Mouse (Mus musculus) liver, embryonic 12.5 days (tissue): ENCODE results near the gene Egr2. TPM values are rescaled to one million over a fixed set of nuclear protein-coding genes. Genes with fewer than 3 reads are reported as not detected.

ENCODE experiments used
- ATAC-seq: fragments of 200-750 bp; cut with Nextera tagmentation; 2 replicates; pipeline ENCODE4 v1.8.0; 2017; ENCODE audit warnings: moderate number of reproducible peaks, mild to moderate bottlenecking, moderate library complexity
- H3K27ac ChIP-seq: fragments of 300-500 bp; sonication (generic); 2 replicates; pipeline ENCODE4 v1.5.1; 2016; ENCODE audit warnings: mild to moderate bottlenecking
- H3K27me3 ChIP-seq: fragments of 300-500 bp; sonication (generic); replicated peaks from 2 replicates; pipeline ENCODE4 v1.6.1; 2016; ENCODE audit warnings: mild to moderate bottlenecking, moderate library complexity
- H3K36me3 ChIP-seq: fragments of 300-500 bp; sonication (generic); 2 replicates; pipeline ENCODE4 v1.6.1; 2016; ENCODE audit warnings: mild to moderate bottlenecking, moderate library complexity
- H3K4me1 ChIP-seq: fragments of 300-500 bp; sonication (generic); 2 replicates; pipeline ENCODE4 v1.6.1; 2016
- H3K4me2 ChIP-seq: fragments of 300-500 bp; sonication (generic); 2 replicates; pipeline ENCODE4 v1.6.1; 2016; ENCODE audit warnings: mild to moderate bottlenecking, moderate library complexity
- H3K4me3 ChIP-seq: fragments of 300-500 bp; sonication (generic); 2 replicates; pipeline ENCODE4 v1.5.1; 2016; ENCODE audit warnings: mild to moderate bottlenecking, moderate library complexity
- H3K9ac ChIP-seq: fragments of 300-500 bp; sonication (generic); 2 replicates; pipeline ENCODE4 v1.6.1; 2016; ENCODE audit warnings: mild to moderate bottlenecking, moderate library complexity
- H3K9me3 ChIP-seq: fragments of 300-500 bp; sonication (generic); replicated peaks from 2 replicates; pipeline ENCODE4 v1.6.1; 2016; ENCODE audit warnings: mild to moderate bottlenecking, moderate library complexity
- WGBS: fragments of 180-500 bp; shearing (Covaris S2); methylation state at CpG from one replicate; pipeline ENCODE4 v1.1.7; 2016; ENCODE audit not compliant: insufficient replicate concordance; 5-methylcytosine and 5-hydroxymethylcytosine counted together
- polyA plus RNA-seq: library from polyadenylated mRNA; unstranded; fragments of >200 nt; fragmentation: Nextera tagmentation; extraction: Ambion mirVana; gene quantifications from 2 replicates; pipeline ENCODE4 v1.2.1, GENCODE M21; 2016

Gene Egr2
- polyA plus RNA-seq, 1 experiment from 2014 or later = 0.11 TPM

DNA sequence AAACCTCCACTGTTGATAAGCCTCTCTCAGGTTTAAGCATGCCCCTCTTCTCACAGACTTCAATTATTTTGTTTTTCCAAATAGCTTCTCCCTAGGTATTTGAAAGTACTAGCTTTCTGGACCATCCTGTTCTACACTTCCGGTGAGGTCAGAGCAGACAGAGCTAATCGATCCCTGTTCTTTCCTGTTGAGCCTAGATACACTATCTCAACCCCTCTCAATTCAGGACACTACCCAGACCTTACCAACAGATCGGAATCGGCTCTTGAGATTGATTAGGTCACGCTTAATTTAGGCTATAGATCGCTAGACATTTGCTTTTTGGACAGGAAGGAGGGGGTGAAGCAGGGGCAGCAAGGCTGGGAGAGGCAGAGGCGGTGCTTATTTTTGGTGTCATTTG is 22.4 kb upstream of the Egr2 start:
- Histone ChIP-seq H3K36me3 (no peaks in the 10 kb centered on the region), H3K27me3 (no peaks in the 10 kb centered on the region), H3K4me1 (no peaks in the 10 kb centered on the region), H3K4me2 (no peak overlapping the region), H3K27ac (no peak overlapping the region), H3K9me3 (no peaks in the 10 kb centered on the region), H3K9ac (no peak overlapping the region), H3K4me3 (no peak overlapping the region)
- WGBS = 46% methylated on average over 7 of the region's 7 CpGs
- no peak for ATAC-seq

GRCm38 (mm10) chr10:67518733-67519132 is 16.5 kb upstream of the Egr2 start:
- no peak overlapping the region for H3K4me2 ChIP-seq
- H3K4me3 ChIP-seq = no peak overlapping the region
- no peak for ATAC-seq
- no peaks in the 10 kb centered on the region for H3K4me1 ChIP-seq
- no peaks in the 10 kb centered on the region for H3K27me3 ChIP-seq
- no peak overlapping the region for H3K27ac ChIP-seq
- 57% methylated on average over 3 of the region's 3 CpGs for WGBS
- H3K9me3 ChIP-seq = no peaks in the 10 kb centered on the region
- H3K36me3 ChIP-seq = no peaks in the 10 kb centered on the region
- no peak overlapping the region for H3K9ac ChIP-seq

- Histone ChIP-seq H3K4me2 (no peak overlapping the region), H3K27me3 (no peaks in the 10 kb centered on the region), H3K36me3 (no peaks in the 10 kb centered on the region), H3K9ac (no peak overlapping the region), H3K4me3 (no peak overlapping the region), H3K4me1 (no peaks in the 10 kb centered on the region), H3K27ac (no peak overlapping the region), H3K9me3 (no peaks in the 10 kb centered on the region)
- 66% methylated on average over 3 of the region's 3 CpGs for WGBS
- no peak for ATAC-seq
These were observed 11.1 kb upstream of the Egr2 start for GRCm38 (mm10) chr10:67524130-67524529.

DNA sequence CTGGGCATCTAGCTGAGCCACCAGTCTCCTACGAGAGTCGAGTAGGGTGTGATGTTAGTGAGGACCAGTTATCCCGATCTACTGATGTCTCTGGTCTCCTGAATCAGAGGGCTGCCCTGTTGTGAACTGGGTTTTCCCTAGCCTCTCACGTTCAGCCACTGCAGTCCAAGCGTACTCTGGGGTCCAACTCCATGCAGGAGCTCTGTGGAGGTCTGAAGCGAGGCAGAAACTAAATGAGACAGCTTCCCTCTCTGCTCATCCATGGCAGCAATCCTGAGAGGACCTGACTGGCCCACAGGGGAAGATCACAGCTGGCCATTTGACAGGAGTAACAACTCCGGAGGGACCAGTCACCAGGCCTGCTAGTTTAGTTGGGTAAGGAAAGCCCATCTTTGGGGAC is 10.6 kb upstream of the Egr2 start:
- whole genome bisulfite sequencing = 64% methylated on average over 7 of the region's 7 CpGs
- Histone ChIP-seq H3K4me3 (no peak overlapping the region), H3K9ac (no peak overlapping the region), H3K9me3 (no peaks in the 10 kb centered on the region), H3K36me3 (no peaks in the 10 kb centered on the region), H3K27ac (no peak overlapping the region), H3K4me2 (no peak overlapping the region), H3K4me1 (no peaks in the 10 kb centered on the region), H3K27me3 (no peaks in the 10 kb centered on the region)
- no peak for ATAC-seq

DNA sequence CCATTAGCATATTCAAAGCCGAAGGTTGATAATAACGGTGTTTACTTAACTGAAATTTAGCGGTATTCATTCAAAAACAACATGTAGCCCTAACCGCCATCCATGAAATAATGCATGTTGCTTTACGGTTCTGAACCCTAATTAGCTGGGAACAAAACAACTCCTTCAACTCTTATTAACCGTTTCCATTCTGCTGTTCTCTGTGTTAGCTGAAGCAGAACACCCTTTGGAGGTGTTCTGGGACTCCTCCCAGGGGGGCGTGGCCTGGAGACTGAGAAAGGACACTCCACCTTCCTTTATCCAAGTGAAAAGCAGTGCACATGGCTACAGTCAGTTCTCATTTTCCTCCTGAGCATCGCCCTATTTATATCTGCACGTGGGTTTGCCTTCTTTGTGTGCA is 8.8 kb upstream of the Egr2 start:
- Histone ChIP-seq H3K4me2 (no peak overlapping the region), H3K9me3 (no peaks in the 10 kb centered on the region), H3K27ac (no peak overlapping the region), H3K4me1 (no peaks in the 10 kb centered on the region), H3K4me3 (no peak overlapping the region), H3K36me3 (no peaks in the 10 kb centered on the region), H3K27me3 (peaks cover 17% of the 10 kb centered on the region), H3K9ac (no peak overlapping the region)
- 68% methylated on average over 9 of the region's 9 CpGs for WGBS
- ATAC-seq = no peak

GRCm38 (mm10) chr10:67529769-67530168 is 5.5 kb upstream of the Egr2 start:
- H3K9ac ChIP-seq = no peak overlapping the region
- 66% methylated on average over 4 of the region's 4 CpGs for WGBS
- no peak for ATAC-seq
- no peaks in the 10 kb centered on the region for H3K36me3 ChIP-seq
- no peak overlapping the region for H3K4me2 ChIP-seq
- H3K4me1 ChIP-seq = no peaks in the 10 kb centered on the region
- no peaks in the 10 kb centered on the region for H3K9me3 ChIP-seq
- H3K27ac ChIP-seq = no peak overlapping the region
- peaks cover 50% of the 10 kb centered on the region for H3K27me3 ChIP-seq
- no peak overlapping the region for H3K4me3 ChIP-seq

- no peak overlapping the region for H3K9ac ChIP-seq
- H3K4me3 ChIP-seq = peak overlapping the region; percentile 72
- H3K4me1 ChIP-seq = peaks cover 45% of the 10 kb centered on the region
- H3K27me3 ChIP-seq = peaks cover 99% of the 10 kb centered on the region
- peak overlapping the region; percentile 94 for H3K4me2 ChIP-seq
- H3K9me3 ChIP-seq = no peaks in the 10 kb centered on the region
- ATAC-seq = 0 out of 2 replicates have a peak, but pooled peaks have one; percentile 17
- H3K36me3 ChIP-seq = no peaks in the 10 kb centered on the region
- 1% methylated on average over 34 of the region's 35 CpGs for WGBS
- H3K27ac ChIP-seq = no peak overlapping the region
These were observed 697 bp downstream of the Egr2 start for GRCm38 (mm10) chr10:67535972-67536371.

GRCm38 (mm10) chr10:67536621-67537141 is 1.4 kb downstream of the Egr2 start:
- H3K4me2 ChIP-seq = peak overlapping the region; percentile 94
- peaks cover 100% of the 10 kb centered on the region for H3K27me3 ChIP-seq
- no peak overlapping the region for H3K27ac ChIP-seq
- peaks cover 45% of the 10 kb centered on the region for H3K4me1 ChIP-seq
- WGBS = under 1% methylated on average over 23 of the region's 32 CpGs
- peak overlapping the region; percentile 68 for H3K9ac ChIP-seq
- no peaks in the 10 kb centered on the region for H3K36me3 ChIP-seq
- peak overlapping the region; percentile 72 for H3K4me3 ChIP-seq
- peak; percentile 2; the same call in 1 of the 2 replicates for ATAC-seq
- H3K9me3 ChIP-seq = no peaks in the 10 kb centered on the region

DNA sequence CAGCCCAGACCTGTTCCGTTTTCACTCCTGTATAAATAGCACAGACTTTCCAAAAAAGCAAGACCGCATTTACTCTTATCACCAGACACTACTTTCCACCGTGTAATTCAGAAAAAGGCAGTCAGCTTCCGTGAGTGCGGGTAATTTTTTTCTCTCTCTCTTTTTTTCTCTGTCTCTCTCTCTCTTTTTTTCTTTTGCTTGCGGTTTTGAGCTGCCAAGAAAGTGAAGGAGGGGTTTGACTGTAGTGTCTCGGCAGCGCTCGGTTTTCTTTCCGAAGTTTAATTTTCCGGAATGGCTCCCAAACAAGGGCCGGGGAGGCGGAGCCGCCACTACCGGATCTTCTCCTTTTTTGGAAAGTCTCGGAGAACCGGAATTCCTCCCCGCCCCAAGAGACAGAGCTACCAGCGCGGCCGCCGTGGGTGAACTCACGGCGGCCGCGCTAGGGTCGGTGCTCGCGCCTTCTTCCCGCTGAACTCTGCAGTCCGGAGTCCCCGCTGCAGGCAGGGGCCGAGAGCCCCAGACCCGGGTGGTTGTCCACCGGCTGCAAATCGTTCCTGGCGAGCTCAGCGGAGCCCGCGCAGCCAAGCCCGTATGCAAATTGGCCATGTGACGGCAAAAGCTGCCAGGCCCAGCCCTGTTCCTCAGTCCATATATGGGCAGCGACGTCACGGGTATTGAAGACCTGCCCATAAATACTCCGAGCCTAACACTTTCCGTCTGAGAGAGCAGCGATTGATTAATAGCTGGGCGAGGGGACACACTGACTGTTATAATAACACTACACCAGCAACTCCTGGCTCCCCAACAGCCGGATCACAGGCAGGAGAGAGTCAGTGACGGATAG is 2.1 kb downstream of the Egr2 start:
- Histone ChIP-seq H3K36me3 (no peaks in the 10 kb centered on the region), H3K4me3 (peak overlapping the region; percentile 72), H3K27me3 (peaks cover 99% of the 10 kb centered on the region), H3K27ac (no peak overlapping the region), H3K9ac (peak overlapping the region; percentile 68), H3K9me3 (no peaks in the 10 kb centered on the region), H3K4me1 (peaks cover 45% of the 10 kb centered on the region), H3K4me2 (peak overlapping the region; percentile 94)
- ATAC-seq = peak; percentile 89
- under 1% methylated on average over 51 of the region's 51 CpGs for WGBS

GRCm38 (mm10) chr10:67538106-67538505 is 2.8 kb downstream of the Egr2 start:
- peaks cover 95% of the 10 kb centered on the region for H3K27me3 ChIP-seq
- H3K4me2 ChIP-seq = peak overlapping the region; percentile 94
- no peak overlapping the region for H3K27ac ChIP-seq
- no peaks in the 10 kb centered on the region for H3K9me3 ChIP-seq
- peaks cover 45% of the 10 kb centered on the region for H3K4me1 ChIP-seq
- WGBS = 3% methylated on average over 19 of the region's 19 CpGs
- H3K36me3 ChIP-seq = no peaks in the 10 kb centered on the region
- H3K9ac ChIP-seq = no peak overlapping the region
- no peak for ATAC-seq
- H3K4me3 ChIP-seq = peak overlapping the region; percentile 72

DNA sequence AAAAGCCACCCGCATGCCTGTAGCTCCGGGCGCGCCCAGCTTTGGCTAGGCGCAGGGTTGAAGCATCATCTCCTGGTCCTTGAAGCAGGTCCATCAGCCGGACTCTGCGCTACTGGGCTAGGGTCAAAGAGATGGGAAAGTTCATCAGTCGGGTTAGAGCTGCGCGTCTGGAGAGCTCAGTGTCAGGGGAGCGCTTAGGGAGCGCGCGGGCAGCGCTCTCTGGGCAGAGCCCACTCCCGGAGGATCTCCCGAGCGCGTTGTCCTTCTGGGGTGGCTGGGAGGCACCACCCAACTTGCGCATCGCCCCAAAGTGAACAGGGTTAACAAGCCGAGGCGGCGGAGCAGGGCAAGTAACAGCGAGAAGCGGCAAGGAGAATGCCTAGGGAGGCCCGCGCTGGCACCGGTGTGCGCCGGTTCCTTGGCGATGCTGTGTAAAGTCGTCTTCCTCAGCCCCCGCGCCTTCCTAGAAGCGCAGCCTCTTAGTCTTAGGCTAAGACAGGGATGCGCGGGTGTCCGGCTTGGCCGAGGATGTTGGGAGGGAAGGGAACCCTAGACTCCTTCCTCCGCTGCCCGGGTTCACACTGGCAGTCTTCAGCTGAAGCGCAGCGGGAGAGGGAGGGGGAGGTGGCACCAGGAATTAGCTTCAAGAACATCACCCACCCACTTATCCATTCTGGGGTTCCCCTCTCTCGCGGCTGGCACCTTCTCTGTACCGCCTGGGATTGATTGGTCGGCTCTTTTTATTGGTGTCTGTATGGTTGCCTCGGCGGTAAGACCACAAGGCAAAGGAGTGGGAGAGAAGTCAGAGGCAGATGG is 3.5 kb downstream of the Egr2 start:
- Histone ChIP-seq H3K36me3 (peaks cover 2% of the 10 kb centered on the region; the same call in 1 of the 2 replicates), H3K9me3 (no peaks in the 10 kb centered on the region), H3K27ac (no peak overlapping the region), H3K4me3 (peak overlapping the region; percentile 72), H3K4me1 (peaks cover 45% of the 10 kb centered on the region), H3K4me2 (peak overlapping the region; percentile 94), H3K9ac (no peak overlapping the region), H3K27me3 (peaks cover 88% of the 10 kb centered on the region)
- WGBS = under 1% methylated on average over 48 of the region's 50 CpGs
- ATAC-seq = no peak

- Histone ChIP-seq H3K4me2 (no peak overlapping the region), H3K27ac (no peak overlapping the region), H3K4me3 (no peak overlapping the region), H3K4me1 (peaks cover 45% of the 10 kb centered on the region), H3K9ac (no peak overlapping the region), H3K27me3 (peaks cover 82% of the 10 kb centered on the region), H3K36me3 (peaks cover 4% of the 10 kb centered on the region; the same call in 1 of the 2 replicates), H3K9me3 (no peaks in the 10 kb centered on the region)
- no peak for ATAC-seq
- WGBS = 25% methylated on average over 6 of the region's 6 CpGs
These were observed 4.1 kb downstream of the Egr2 start for GRCm38 (mm10) chr10:67539401-67539730.
